Mouse (Mus musculus) adrenal gland, postnatal 14 days (tissue): ENCODE data around the gene Aarsd1. TPM values are rescaled to one million over a fixed set of nuclear protein-coding genes. Genes with fewer than 3 reads are reported as not detected.
"Not testable (repeated sequence)": the region's sequence is repeated elsewhere in the genome, so short reads cannot be mapped to it uniquely, and the experiment has no call there.

ENCODE experiments used
- DNase-seq: peaks from one replicate; pipeline ENCODE4 v3.0.0; 2021; ENCODE audit warnings: mixed read lengths
- long read RNA-seq, 2 experiments: library from polyadenylated mRNA; stranded (forward); transcript quantifications; one replicate each; pipeline ENCODE4 v2.0.0; 2021
- total RNA-seq: library from RNA; stranded (reverse); gene quantifications from 2 replicates; pipeline ENCODE4 v1.2.3, GENCODE M21; 2021

Aarsd1 gene
- 41.9 and 44.8 TPM in 2 replicates for total RNA-seq
- long read RNA-seq, experiment 1, transcript Aarsd1-201 (12 exons, 1,516 nt): major isoform, 75 of 89 reads
- long read RNA-seq, experiment 1, partial matches to known transcripts: 6 of 89 reads
- long read RNA-seq, experiment 1, other reads (novel, unspliced or antisense): 8 of 89 reads
- long read RNA-seq, experiment 2, transcript Aarsd1-201 (12 exons, 1,516 nt): major isoform, 63 of 67 reads
- long read RNA-seq, experiment 2, partial matches to known transcripts: 0 of 67 reads
- long read RNA-seq, experiment 2, other reads (novel, unspliced or antisense): 3 of 67 reads

GRCm38 (mm10) chr11:101417101-101417855 lies at the start of gene Aarsd1:
Aarsd1 (minus strand) TSS chr11:101417615.
- DNase-seq: peak; percentile 94

GRCm38 (mm10) chr11:101466552-101466950 lies 49.1 kb upstream of the Aarsd1 start:
- DNase-seq: not testable (repeated sequence)

- peak; percentile 87 for DNase-seq
Observed at GRCm38 (mm10) chr11:101465869-101466551, 48.6 kb upstream of the Aarsd1 start, which contains the start of gene Vat1. Vat1 (minus strand) TSS chr11:101466230.

GRCm38 (mm10) chr11:101465101-101465868 lies 47.9 kb upstream of the Aarsd1 start:
- peak; percentile 83 for DNase-seq

- peak; percentile 55 for DNase-seq
Observed at GRCm38 (mm10) chr11:101464211-101465100, 47.0 kb upstream of the Aarsd1 start, which contains the start of gene Rnd2. Rnd2 (plus strand) TSS chr11:101464999.

- no peak for DNase-seq
Observed at GRCm38 (mm10) chr11:101462583-101463440, 45.4 kb upstream of the Aarsd1 start.

GRCm38 (mm10) chr11:101462141-101462540 lies 44.7 kb upstream of the Aarsd1 start:
- no peak for DNase-seq

- DNase-seq: no peak
Observed at GRCm38 (mm10) chr11:101460321-101460720, 42.9 kb upstream of the Aarsd1 start.

- peak; percentile 58 for DNase-seq
Observed at GRCm38 (mm10) chr11:101459716-101460115, 42.3 kb upstream of the Aarsd1 start.

- DNase-seq: no peak
Observed at GRCm38 (mm10) chr11:101458217-101458616, 40.8 kb upstream of the Aarsd1 start.

- no peak for DNase-seq
Observed at GRCm38 (mm10) chr11:101457631-101458030, 40.2 kb upstream of the Aarsd1 start.

- no peak for DNase-seq
Observed at GRCm38 (mm10) chr11:101455627-101456026, 38.2 kb upstream of the Aarsd1 start.

GRCm38 (mm10) chr11:101454702-101455101 lies 37.3 kb upstream of the Aarsd1 start:
- DNase-seq: no peak

GRCm38 (mm10) chr11:101452093-101452774 lies 34.8 kb upstream of the Aarsd1 start:
- DNase-seq: no peak

- DNase-seq: no peak
Observed at GRCm38 (mm10) chr11:101451536-101451935, 34.1 kb upstream of the Aarsd1 start.

- no peak for DNase-seq
Observed at GRCm38 (mm10) chr11:101450394-101450793, 33.0 kb upstream of the Aarsd1 start.

- DNase-seq: not testable (repeated sequence)
Observed at GRCm38 (mm10) chr11:101449596-101449995, 32.2 kb upstream of the Aarsd1 start.

- peak; percentile 38 for DNase-seq
Observed at GRCm38 (mm10) chr11:101448899-101449298, 31.5 kb upstream of the Aarsd1 start.

GRCm38 (mm10) chr11:101448274-101448746 lies 30.9 kb upstream of the Aarsd1 start, which contains the start of gene Ifi35:
Ifi35 (plus strand) TSS chr11:101448407.
- DNase-seq: peak; percentile 88
